Mouse (Mus musculus): ENCODE measurements around the gene Ptk7. TPM values are rescaled to one million over a fixed set of nuclear protein-coding genes. Genes with fewer than 3 reads are reported as not detected.

Ptk7 gene
- total RNA-seq, 2 experiments from 2014 or later = 8.5 to 8.8 TPM

- TF ChIP-seq CTCF (conservative IDR thresholded peaks at IDR 0.05) = peak; percentile 83
- DNase-seq (ENCODE audit: low spot score in 2 of 2) = peak; percentile 68
- Histone ChIP-seq H3K27ac (peak overlapping the region; percentile 56), H3K4me3 (peak overlapping the region; percentile 20; the same call in 1 of the 2 replicates)
Measured at GRCm38 (mm10) chr17:46636831-46637523, 7.7 kb upstream of the Ptk7 start.

- no peak for TF ChIP-seq CTCF (conservative IDR thresholded peaks at IDR 0.05)
- no peak for DNase-seq (ENCODE audit: low spot score in 2 of 2)
- Histone ChIP-seq H3K4me3 (peak overlapping the region; percentile 83), H3K27ac (peak overlapping the region; percentile 51; the same call in 1 of the 2 replicates)
Measured at GRCm38 (mm10) chr17:46629685-46630441, 559 bp upstream of the Ptk7 start.

DNA sequence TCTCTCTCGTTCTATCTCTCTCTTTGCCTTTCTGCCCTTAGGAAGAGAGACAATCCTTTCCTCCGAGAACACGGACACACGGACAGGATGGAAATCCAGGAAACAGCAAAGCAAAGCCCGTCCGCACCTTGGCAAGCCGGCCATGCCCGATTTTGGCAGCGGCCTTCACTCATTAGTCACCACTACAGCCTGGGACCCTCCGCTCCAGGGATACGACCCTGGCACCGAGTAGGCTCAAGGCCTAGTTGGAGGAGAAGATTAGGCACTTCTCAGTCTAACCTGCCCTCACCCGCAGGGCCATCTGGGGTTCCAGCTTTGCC lies 873 bp downstream of the Ptk7 start:
- Histone ChIP-seq H3K27ac (peak overlapping the region; percentile 82), H3K4me3 (peak overlapping the region; percentile 83)
- DNase-seq (ENCODE audit: low spot score in 2 of 2) = no peak
- TF ChIP-seq CTCF (conservative IDR thresholded peaks at IDR 0.05) = no peak

GRCm38 (mm10) chr17:46627409-46627808 lies 1.9 kb downstream of the Ptk7 start:
- no peak overlapping the region for H3K27ac ChIP-seq
- H3K4me3 ChIP-seq = no peak overlapping the region
- no peak for DNase-seq (ENCODE audit: low spot score in 2 of 2)
- no peak for TF ChIP-seq CTCF (conservative IDR thresholded peaks at IDR 0.05)

DNA sequence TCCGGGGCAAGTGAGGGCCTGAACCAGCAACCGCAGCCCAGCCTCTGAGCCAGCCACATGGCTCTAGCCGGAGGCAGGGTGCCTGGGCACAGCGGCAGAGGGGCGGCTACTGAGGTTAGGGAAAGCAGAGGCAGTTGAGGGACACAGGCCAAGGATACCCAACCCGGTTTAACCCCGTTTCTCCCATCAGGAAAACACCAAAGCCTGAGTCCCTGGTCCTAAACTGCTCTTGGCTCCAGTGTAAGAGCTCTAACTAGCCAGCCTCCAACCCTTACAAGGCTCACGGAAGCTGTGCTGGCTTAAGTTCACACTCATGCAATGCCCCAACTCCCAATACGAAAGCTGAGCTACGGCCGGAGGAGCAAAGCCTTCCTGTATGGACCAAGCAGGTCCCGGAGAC lies 4.7 kb downstream of the Ptk7 start:
- no peak for TF ChIP-seq CTCF (conservative IDR thresholded peaks at IDR 0.05)
- H3K27ac ChIP-seq = no peak overlapping the region

DNA sequence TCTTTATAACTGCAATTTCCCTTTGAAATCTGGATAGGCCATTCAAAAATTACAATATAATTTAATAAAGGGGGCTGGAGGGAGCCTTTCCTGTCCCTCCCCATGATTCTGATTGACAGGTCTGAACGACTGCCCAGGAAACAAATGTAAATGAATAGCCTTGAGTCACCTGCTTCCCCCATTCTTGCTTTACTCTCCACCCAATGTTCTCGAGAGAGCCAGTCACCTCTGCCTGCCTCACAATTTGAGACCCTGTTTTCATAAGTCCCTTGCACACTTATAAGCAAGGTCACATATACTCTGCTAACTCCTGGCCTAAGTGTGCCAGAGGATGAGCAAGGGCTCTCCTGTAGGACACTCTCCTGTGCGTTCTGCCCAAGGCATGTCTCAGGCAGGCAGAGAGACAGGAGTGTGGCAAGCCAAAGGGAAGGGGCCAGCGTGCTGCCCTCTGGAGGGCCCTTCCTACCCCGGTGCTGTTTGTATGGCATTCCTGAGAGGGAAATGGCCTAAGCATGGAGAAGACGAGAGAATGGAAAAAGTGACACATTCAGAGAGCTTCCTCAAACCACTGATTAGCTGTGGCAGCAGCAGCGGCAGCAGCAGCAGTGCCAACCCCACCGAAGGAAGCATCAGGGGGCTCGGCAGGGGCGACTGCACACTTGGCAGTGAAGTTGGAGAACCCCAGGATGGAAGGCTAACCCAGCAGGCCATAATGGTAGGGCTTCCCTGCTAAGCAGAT lies 5.3 kb downstream of the Ptk7 start:
- no peak for DNase-seq (ENCODE audit: low spot score in 2 of 2)
- Histone ChIP-seq H3K27ac (no peak overlapping the region), H3K4me3 (no peak overlapping the region)
- TF ChIP-seq CTCF (conservative IDR thresholded peaks at IDR 0.05) = peak; percentile 29

More for the DNA sequence above, 4.7 kb downstream of the Ptk7 start:
- no peak for DNase-seq (ENCODE audit: low spot score in 2 of 2)
- no peak overlapping the region for H3K4me3 ChIP-seq

GRCm38 (mm10) chr17:46622269-46622668 lies 7.0 kb downstream of the Ptk7 start:
- no peak for DNase-seq (ENCODE audit: low spot score in 2 of 2)
- no peak for TF ChIP-seq CTCF (conservative IDR thresholded peaks at IDR 0.05)
- no peak overlapping the region for H3K4me3 ChIP-seq
- no peak overlapping the region for H3K27ac ChIP-seq

DNA sequence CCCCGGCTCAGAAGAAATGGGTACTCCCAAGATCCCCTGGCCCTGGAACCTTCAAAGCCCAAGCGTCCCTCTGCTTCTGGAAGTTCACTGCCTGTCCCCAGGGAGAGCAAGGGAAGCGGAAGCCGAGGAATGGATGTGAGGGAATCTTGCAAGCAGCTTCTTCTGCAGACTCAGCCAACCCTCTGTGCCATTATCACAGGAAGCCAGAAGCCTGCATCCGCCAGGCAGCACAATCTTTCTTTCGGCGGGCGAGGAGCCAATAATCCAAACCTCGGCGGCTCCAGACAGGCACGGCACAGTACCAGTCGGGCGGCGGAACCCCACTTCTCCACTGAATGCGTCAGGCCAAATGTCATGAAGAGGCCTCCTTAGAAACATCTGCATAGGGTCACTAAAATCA lies 8.0 kb downstream of the Ptk7 start:
- DNase-seq (ENCODE audit: low spot score in 2 of 2) = peak; percentile 55 to 61
- no peak overlapping the region; the same call in 1 of the 2 replicates for H3K4me3 ChIP-seq
- no peak for TF ChIP-seq CTCF (conservative IDR thresholded peaks at IDR 0.05)
- peak overlapping the region; percentile 55; the same call in 1 of the 2 replicates for H3K27ac ChIP-seq

GRCm38 (mm10) chr17:46619683-46620357 lies 9.5 kb downstream of the Ptk7 start:
- no peak for DNase-seq (ENCODE audit: low spot score in 2 of 2)
- 0 out of 2 replicates have a peak overlapping the region, but pooled peaks have one; percentile 32 for H3K27ac ChIP-seq
- TF ChIP-seq CTCF (conservative IDR thresholded peaks at IDR 0.05) = no peak
- H3K4me3 ChIP-seq = no peak overlapping the region

GRCm38 (mm10) chr17:46618769-46619682 lies 10.3 kb downstream of the Ptk7 start:
- Histone ChIP-seq H3K4me3 (no peak overlapping the region), H3K27ac (peak overlapping the region; percentile 32; the same call in 1 of the 2 replicates)
- DNase-seq (ENCODE audit: low spot score in 2 of 2) = no peak
- TF ChIP-seq CTCF (conservative IDR thresholded peaks at IDR 0.05) = no peak

DNA sequence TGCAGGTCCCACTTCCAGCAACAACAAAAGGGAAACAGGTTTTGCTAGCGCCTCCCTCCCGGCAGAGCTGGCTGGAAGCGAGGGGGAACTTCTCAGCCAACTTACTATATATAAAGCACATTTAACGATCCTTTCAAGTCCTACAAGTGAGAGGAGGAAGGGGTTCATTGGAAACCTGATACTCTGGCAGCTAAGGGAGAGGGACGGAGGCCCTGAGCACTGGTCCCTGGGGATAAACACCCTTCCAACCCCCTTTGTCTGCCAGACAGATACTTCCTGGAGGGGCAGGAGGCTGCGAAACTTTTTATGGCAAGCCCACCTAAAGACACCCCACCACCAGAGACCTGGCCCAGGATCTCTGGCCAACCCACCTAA lies 10.9 kb downstream of the Ptk7 start:
- DNase-seq (ENCODE audit: low spot score in 2 of 2) = no peak
- Histone ChIP-seq H3K27ac (0 out of 2 replicates have a peak overlapping the region, but pooled peaks have one; percentile 7), H3K4me3 (no peak overlapping the region)
- TF ChIP-seq CTCF (conservative IDR thresholded peaks at IDR 0.05) = no peak

DNA sequence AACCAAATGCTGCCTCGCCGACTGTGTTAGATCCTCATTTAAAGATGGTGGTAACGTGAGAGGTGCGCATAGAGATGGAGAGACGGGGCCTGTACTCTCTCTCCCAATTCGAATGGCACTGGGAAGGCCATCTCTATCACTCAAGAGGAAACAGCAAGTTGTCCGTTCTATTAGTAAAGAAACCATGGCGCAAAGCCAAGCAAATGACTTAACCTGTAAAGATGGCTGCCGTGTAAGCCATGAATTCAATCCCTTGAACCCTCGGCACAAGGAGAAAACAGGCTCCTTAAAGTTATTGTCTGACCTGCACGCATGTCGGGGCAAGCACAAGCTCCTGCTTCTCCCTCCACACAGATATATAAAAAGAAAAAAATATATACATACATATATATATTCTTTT lies 11.5 kb downstream of the Ptk7 start:
- no peak for DNase-seq (ENCODE audit: low spot score in 2 of 2)
- Histone ChIP-seq H3K4me3 (no peak overlapping the region), H3K27ac (no peak overlapping the region)
- no peak for TF ChIP-seq CTCF (conservative IDR thresholded peaks at IDR 0.05)
